Mouse (Mus musculus): ENCODE measurements at regions not wholly inside any gene's neighbourhood (a gene's known extent, or its start where the extent isn't known, plus 50 kb on each side); places are given as distances from the start of the nearest gene placed in this dataset.

- DNase-seq (ENCODE audit: low read depth, low spot score) = peak; percentile 61
Observed at GRCm38 (mm10) chr5:106789136-106789535, 92.0 kb upstream of the Zfp644 start.

DNA sequence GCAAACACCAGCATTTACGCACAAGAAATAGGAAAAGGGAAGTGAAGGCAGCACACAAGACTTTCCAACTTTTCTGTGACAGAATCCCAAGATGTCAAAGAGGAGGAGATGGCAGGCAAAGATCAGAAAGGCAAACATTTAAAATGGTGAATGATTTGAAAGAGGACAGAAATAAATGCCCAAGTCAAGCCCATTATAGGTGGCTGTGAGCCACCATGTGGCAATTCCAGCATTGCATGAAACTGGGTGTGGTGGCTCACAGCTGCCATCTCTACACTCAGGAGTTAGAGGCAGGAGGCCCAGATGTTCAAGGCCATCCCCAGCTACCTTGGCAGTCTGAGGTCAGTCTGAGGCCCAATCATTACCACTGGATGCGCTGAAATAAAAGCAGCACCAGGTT lies 88.0 kb upstream of the Zfp644 start:
- no peak for DNase-seq (ENCODE audit: low read depth, low spot score)

DNA sequence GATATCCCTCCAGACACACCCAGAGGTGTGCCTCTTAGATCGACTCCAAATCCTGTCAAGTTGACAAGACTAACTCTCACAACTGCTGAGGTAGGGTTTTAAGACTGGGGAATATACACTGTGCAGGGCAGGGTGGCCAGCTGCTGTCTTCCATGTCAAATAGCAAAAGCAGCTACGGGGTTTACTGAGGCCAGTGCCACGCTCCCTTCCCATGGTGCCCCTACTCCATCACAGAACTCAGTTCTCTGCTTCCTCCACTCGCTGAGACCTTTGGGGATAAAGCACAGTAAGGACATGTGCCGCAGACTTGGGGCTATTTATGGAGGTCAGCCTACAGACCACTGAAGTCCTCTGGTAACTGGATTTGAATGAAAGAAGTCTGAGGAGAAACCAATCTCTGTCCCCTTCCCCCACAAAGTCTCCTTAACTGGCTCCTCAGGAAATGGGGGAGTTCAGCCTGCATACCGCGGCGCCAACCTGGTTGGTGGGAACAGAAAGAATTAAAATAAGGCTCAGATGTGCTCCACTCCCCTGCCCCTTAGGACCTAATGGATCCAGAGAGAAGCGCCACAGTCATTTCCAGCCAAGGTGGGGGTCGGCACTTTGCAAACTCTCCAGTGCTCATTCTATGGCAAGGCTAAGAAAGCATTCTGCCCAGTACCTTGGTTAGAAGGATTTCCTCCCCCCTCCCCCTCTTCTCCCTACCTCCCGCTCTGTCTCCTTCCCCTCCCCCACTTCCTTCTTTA lies 87.0 kb upstream of the Zfp644 start:
- peak; percentile 29 for DNase-seq (ENCODE audit: low read depth, low spot score)

GRCm38 (mm10) chr5:106780749-106781148 lies 83.7 kb upstream of the Zfp644 start:
- DNase-seq (ENCODE audit: low read depth, low spot score) = no peak

DNA sequence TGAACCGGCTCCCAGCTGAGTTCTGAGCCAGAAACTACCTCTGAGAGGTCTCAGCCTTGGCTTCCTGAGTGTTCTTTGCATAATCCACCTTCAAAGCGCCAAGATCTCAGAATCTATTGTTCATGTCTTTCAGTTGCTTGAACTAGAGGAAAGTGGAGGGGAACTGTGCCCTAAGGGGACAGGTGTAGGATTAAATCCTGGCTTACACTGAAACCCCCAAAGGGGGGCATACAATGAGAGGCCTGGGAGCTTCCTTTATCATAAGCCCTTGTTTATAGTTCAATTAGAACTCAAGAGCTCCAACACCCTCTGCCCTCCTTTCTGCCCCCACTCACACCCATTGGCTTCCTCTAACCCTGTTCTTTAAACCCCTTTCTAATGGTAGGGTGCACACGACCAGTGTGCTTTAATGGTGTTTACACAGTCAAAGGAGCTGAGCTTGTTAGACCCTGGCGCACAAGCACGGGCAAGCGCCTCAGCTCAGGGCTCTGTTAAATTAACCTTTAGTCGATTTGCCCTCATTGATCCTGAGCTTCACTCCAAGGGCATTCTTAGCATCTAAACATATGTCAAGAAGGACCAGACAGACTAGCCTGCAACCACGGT lies 81.2 kb upstream of the Zfp644 start:
- no peak for DNase-seq (ENCODE audit: low read depth, low spot score)

GRCm38 (mm10) chr5:106775010-106775693 lies 78.1 kb upstream of the Zfp644 start:
- no peak for DNase-seq (ENCODE audit: low read depth, low spot score)

DNA sequence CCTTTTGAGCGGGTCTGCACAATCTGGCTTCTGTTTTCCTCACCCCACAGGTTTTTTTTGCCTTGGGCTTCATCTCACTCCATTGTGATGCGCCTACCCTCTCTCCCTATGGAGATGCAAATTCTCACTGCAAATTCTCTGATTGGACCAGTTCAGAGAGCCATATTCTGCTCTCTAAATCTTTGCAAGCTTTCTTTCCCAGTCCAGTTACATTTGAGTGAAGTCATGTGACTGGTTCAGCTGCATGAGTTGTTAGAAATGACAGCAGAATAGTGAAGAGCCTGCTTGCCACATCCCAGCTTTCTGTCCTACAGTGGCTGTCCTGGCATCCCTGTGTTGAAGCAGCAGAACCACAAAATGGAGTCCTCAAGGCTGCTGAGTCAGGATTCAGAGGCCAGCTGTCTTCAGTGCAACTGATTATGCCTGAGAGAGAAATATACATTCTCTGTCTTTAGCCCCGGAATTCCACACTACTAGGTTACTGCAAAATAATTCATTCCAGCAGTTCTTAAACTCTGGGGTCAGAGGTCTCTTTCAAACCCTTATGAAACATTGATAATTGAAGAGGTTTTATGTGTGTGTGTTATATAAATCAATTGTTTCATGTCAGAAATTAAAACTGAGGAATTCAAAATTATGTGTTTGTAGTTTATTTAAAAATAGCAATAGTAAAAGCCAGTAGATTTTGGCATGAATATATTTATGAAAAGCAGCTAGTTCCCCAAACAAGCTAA lies 76.3 kb upstream of the Zfp644 start:
- peak; percentile 52 for DNase-seq (ENCODE audit: low read depth, low spot score)

- DNase-seq (ENCODE audit: low read depth, low spot score) = no peak
Observed at GRCm38 (mm10) chr5:106771029-106771428, 73.9 kb upstream of the Zfp644 start.

DNA sequence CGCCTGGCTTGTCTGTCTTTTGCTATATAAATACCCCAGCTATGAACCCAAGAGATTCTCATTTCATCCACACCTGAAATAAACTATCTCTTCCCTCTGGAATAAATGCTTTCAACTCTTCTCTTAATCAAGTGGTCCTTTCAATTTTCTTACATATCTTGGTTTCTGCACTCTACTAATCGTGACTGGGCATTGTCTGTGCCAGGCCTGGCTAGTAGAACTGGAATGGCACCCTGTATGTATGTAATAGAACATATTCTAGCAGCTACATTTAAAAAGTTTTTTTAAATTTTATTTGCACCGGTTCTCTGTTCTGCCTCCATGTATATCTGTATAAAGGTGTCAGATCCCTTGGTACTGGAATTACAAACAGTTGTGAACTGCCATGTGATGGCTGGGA lies 68.2 kb upstream of the Zfp644 start:
- DNase-seq (ENCODE audit: low read depth, low spot score) = no peak

GRCm38 (mm10) chr5:106763283-106763682 lies 66.2 kb upstream of the Zfp644 start:
- DNase-seq (ENCODE audit: low read depth, low spot score) = no peak

- DNase-seq (ENCODE audit: low read depth, low spot score) = no peak
Observed at GRCm38 (mm10) chr5:106758036-106758435, 60.9 kb upstream of the Zfp644 start.

DNA sequence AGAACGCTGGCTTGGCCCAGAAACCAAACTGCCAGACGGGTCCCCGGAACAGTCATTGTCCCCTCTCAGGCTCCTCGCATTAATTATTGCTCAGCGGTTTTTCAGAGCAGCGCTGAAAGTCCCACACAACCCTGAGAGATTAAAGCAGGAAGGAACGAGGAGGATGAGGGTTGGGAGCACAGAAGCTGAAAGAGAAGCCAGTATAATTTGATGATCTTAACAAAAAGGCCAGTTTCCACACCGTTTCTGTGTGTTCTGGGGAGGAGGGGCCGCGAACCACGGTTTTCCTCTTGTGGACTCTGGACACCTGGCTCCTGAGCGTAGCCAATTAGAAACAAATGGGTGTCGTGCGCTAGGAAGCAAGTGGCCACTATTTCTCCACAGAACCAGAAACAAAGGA lies 60.3 kb upstream of the Zfp644 start:
- DNase-seq (ENCODE audit: low read depth, low spot score) = no peak

GRCm38 (mm10) chr5:106756937-106757371 lies 59.9 kb upstream of the Zfp644 start:
- no peak for DNase-seq (ENCODE audit: low read depth, low spot score)

DNA sequence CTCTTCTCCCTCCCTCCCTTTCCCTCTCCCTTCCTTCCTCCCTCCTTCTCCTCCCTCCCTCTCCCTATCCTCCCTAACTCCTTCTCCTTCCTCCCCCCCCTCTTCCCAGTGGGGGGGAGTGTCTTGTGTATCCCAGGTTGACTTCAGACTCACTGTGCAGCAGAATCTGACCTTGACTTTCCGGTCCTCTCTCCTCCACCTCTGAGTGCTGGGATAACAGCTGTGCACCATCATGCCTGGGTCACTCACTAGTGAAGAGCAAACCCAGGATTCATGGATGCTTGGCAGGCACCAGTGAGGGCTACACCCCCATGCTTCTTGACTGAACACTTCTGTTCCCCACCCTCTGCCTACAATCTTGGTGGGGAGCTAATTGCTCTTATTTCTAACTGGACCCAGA lies 56.2 kb upstream of the Zfp644 start:
- no peak for DNase-seq (ENCODE audit: low read depth, low spot score)

DNA sequence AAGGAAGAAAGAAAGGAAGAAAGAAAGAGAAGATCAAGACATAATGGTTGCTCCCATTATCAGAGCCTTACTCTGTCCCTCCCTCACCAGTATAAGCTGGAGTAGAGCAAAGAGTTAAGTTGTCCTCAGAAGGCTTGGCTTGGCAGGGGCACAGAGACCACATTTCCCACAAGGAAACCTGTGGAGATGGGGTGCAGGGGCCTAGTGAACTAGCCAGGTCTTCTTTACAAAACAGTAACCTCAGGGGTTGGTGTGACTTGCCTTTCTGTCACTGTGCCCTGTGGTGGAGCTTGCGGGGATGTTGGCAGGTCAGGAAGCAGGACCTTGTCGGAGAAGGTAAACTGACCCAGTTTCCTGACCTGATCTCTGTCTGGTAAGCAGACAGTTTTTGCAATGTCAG lies 53.1 kb upstream of the Zfp644 start:
- DNase-seq (ENCODE audit: low read depth, low spot score) = no peak

GRCm38 (mm10) chr5:106748527-106749138 lies 51.5 kb upstream of the Zfp644 start:
- no peak for DNase-seq (ENCODE audit: low read depth, low spot score)
